Mouse (Mus musculus): ENCODE data around the gene A4galt. TPM values are rescaled to one million over a fixed set of nuclear protein-coding genes. Genes with fewer than 3 reads are reported as not detected.

A4galt gene
- polyA plus RNA-seq, 1 experiment = 30.6 TPM

Other genes starting within 250 kb of the A4galt start
- gene Nfam1, start 218.5 kb downstream of the A4galt start, polyA plus RNA-seq (2012; rRNA removed) = 5.7 and 7.3 TPM in 2 replicates
- gene Serhl, start 162.3 kb downstream of the A4galt start, polyA plus RNA-seq (2012; rRNA removed) = 83.4 and 115 TPM in 2 replicates
- gene Rrp7a, start 129.0 kb downstream of the A4galt start, polyA plus RNA-seq (2012; rRNA removed) = 92.7 and 96.7 TPM in 2 replicates
- 56.9 and 73.0 TPM in 2 replicates for gene Poldip3, start 102.4 kb downstream of the A4galt start, polyA plus RNA-seq (2012; rRNA removed)
- 218 and 221 TPM in 2 replicates for gene Cyb5r3, start 79.2 kb downstream of the A4galt start, polyA plus RNA-seq (2012; rRNA removed)
- 53.5 and 66.1 TPM in 2 replicates for gene Arfgap3, start 98.5 kb upstream of the A4galt start, polyA plus RNA-seq (2012; rRNA removed)
- gene Pacsin2, start 212.8 kb upstream of the A4galt start, polyA plus RNA-seq (2012; rRNA removed) = 39.6 and 42.9 TPM in 2 replicates